Comparison of ENCODE assay signal across 22 mouse cellular contexts in the genomic region with DNA sequence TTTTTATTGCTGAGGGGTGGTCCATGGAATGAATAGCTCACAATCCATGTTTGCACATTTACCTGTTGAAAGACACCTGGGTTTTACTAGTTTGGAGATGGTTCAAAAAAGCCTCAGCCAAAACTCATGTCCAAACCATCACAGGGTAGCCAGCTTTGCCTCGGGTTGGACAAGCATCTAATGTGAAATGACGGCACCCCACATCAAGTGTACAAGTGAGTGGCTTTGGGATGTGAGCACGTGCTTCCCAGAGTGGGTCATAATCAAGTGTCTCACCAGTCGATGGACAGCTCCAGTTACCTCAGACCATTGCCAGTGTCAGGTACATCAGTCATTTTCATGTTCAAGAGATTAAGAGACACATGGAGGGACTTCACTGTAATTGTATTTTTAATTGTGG. TPM values are rescaled to one million over a fixed set of nuclear protein-coding genes. Genes with fewer than 3 reads are reported as not detected.
DNase-seq lines count a peak whose midpoint lies in the region; ATAC-seq lines count a peak whose summit lies in the region.
"Had no signal": no experiment of that assay in that cellular context is flagged by ENCODE, and none has a peak within 500 bp of the region (broad histone marks: within the 10 kb centered on the region; RNA-seq: fewer than 3 reads in every experiment).

No protein-coding gene starts in this region.

- peak; percentile 67 to 69 for DNase-seq in cerebellum, postnatal 10 days
- no peak for DNase-seq in cerebellum, adult 11 months
- DNase-seq in heart, adult 11 months: peak; percentile 54
- DNase-seq in heart, postnatal 4 days: no peak
- peak; percentile 40 for DNase-seq in left cerebral cortex, postnatal 4 days
- no peak for DNase-seq in left cerebral cortex, adult 18-20 months (ENCODE audit: low spot score in 2 of 2)
- DNase-seq: adrenal gland, adult 8-10 months; adrenal gland, postnatal 14 days; adrenal gland, postnatal 36 days; B cell, adult 2 months; cerebellum, adult 11-12 months; cerebellum, adult 2 months; cerebellum, adult 9-10 months; cerebellum, postnatal 25 days; forebrain, postnatal 0 days had no signal

- 0 out of 2 replicates have a peak, but pooled peaks have one; percentile 5 for ATAC-seq in granulocyte monocyte progenitor cell, adult 5-6 weeks (replicated peaks; ENCODE audit: poor library complexity, severe bottlenecking)
- ATAC-seq: activated CD4-positive, CD25-positive, alpha-beta regulatory T cell, adult 4 months; CD4-positive, CD25-positive, alpha-beta regulatory T cell, adult 4 months; forebrain, embryonic 13.5 days; forebrain, embryonic 15.5 days; forebrain, postnatal 0 days; Patski had no signal

- intact Hi-C loops in left cerebral cortex, postnatal 4 days (cut with DNase I): no loop called here

RNA-seq across cellular contexts. Expression of gene Adgrl4, which starts 44.8 kb away (rescaled TPM):
- 10 to 100 TPM; 54.1 to 57.3 TPM for total RNA-seq in heart, postnatal 4 days (2021)
- total RNA-seq in left cerebral cortex, postnatal 4 days (2021): 10 to 100 TPM; 14.9 to 21.9 TPM
- 10 to 100 TPM; 21.8 to 24.5 TPM for total RNA-seq in left cerebral cortex, adult 18-20 months (2021)
- total RNA-seq in granulocyte monocyte progenitor cell, adult 5-6 weeks (2014; fragmentation: Nextera tagmentation): 95.8 and 112 TPM in 2 replicates
- total RNA-seq in granulocyte monocyte progenitor cell, adult 5-6 weeks (2017): 132 and 143 TPM in 2 replicates
- total RNA-seq: CH12.LX had no signal

Comparison
In these comparisons a context has a peak if more than half of its experiments do, and no peak if none do; other contexts are left out.
1. DNase-seq: peak in cerebellum, postnatal 10 days (2 of 2), heart, adult 11 months (single experiment) and left cerebral cortex, postnatal 4 days (single experiment); none in cerebellum, adult 11 months (single experiment), heart, postnatal 4 days (single experiment) and left cerebral cortex, adult 18-20 months (0 of 2).